Mouse (Mus musculus) heart, adult 2 months (tissue): ENCODE measurements around the gene H2-DMb1. TPM values are rescaled to one million over a fixed set of nuclear protein-coding genes. Genes with fewer than 3 reads are reported as not detected.
A peak's percentile ranks its signal among the peaks of the same experiment; 100 is the strongest.

Source experiments
- DNase-seq, 2 experiments: peaks; one replicate each; pipeline ENCODE4 v3.0.0; 2021
- H3K27ac ChIP-seq: fragments of 200-600 bp; 2 replicates; pipeline ENCODE4 v1.8.1; 2022
- H3K27me3 ChIP-seq: fragments of 200-500 bp; 2 replicates; pipeline ENCODE4 v1.6.1; 2012; ENCODE audit warnings: mild to moderate bottlenecking, low read length, inconsistent platforms, mixed read lengths; ENCODE audit not compliant: control insufficient read depth, insufficient read depth
- H3K36me3 ChIP-seq: fragments of 200-500 bp; 2 replicates; pipeline ENCODE4 v1.6.1; 2012; ENCODE audit warnings: low read length, inconsistent platforms; ENCODE audit not compliant: control insufficient read depth, insufficient read depth
- H3K4me1 ChIP-seq: fragments of 200-500 bp; 2 replicates; pipeline ENCODE4 v1.6.1; 2011; ENCODE audit warnings: low read length; ENCODE audit not compliant: control insufficient read depth, insufficient read depth
- H3K4me3 ChIP-seq: fragments of 200-600 bp; 2 replicates; pipeline ENCODE4 v1.8.1; 2022
- H3K79me2 ChIP-seq: fragments of 200-500 bp; replicated peaks from 2 replicates; pipeline ENCODE4 v1.6.1; 2012; ENCODE audit warnings: mild to moderate bottlenecking, inconsistent platforms, low read length, moderate library complexity, mixed read lengths; ENCODE audit not compliant: control insufficient read depth, insufficient read depth
- H3K9ac ChIP-seq: fragments of 200-500 bp; 2 replicates; pipeline ENCODE4 v1.6.1; 2012; ENCODE audit warnings: low read depth, mild to moderate bottlenecking, control low read depth, inconsistent platforms, low read length, mixed read lengths
- CTCF ChIP-seq: fragments of 200-600 bp; IDR thresholded peaks from 2 replicates; pipeline ENCODE4 v1.8.1; 2022; ENCODE audit warnings: antibody characterized with exemption, mild to moderate bottlenecking, moderate library complexity
- EP300 ChIP-seq: fragments of 200-500 bp; IDR thresholded peaks from 2 replicates; pipeline ENCODE4 v1.6.1; 2011; ENCODE audit warnings: low read depth, low read length, control low read depth; ENCODE audit not compliant: insufficient read depth
- POLR2A ChIP-seq: fragments of 200-500 bp; IDR thresholded peaks from 2 replicates; pipeline ENCODE4 v1.6.1; 2011; ENCODE audit warnings: mild to moderate bottlenecking, low read depth, low read length, control low read depth; ENCODE audit not compliant: insufficient read depth
- WGBS: fragments of 180-500 bp; shearing (Covaris S2); methylation state at CpG from one replicate; pipeline ENCODE4 v1.1.7; 2018; 5-methylcytosine and 5-hydroxymethylcytosine counted together
- intact Hi-C: fragments of 180-260 bp; cut with DNase I; formaldehyde crosslinking; loops from one replicate; pipeline ENCODE4 v1.15.1; 2025
- polyA plus RNA-seq: library from polyadenylated mRNA; depleted of rRNA; stranded (reverse); fragments of >200 nt; gene quantifications from 2 replicates; pipeline ENCODE4 v1.2.3, GENCODE M21; 2012
- total RNA-seq, 2 experiments: library from RNA; stranded (reverse); gene quantifications; 2 replicates each; pipeline ENCODE4 v1.2.3; 2021

Gene H2-DMb1
- total and polyA plus RNA-seq, 3 experiments = 1.6 to 19.1 (median 2.2) TPM

DNA sequence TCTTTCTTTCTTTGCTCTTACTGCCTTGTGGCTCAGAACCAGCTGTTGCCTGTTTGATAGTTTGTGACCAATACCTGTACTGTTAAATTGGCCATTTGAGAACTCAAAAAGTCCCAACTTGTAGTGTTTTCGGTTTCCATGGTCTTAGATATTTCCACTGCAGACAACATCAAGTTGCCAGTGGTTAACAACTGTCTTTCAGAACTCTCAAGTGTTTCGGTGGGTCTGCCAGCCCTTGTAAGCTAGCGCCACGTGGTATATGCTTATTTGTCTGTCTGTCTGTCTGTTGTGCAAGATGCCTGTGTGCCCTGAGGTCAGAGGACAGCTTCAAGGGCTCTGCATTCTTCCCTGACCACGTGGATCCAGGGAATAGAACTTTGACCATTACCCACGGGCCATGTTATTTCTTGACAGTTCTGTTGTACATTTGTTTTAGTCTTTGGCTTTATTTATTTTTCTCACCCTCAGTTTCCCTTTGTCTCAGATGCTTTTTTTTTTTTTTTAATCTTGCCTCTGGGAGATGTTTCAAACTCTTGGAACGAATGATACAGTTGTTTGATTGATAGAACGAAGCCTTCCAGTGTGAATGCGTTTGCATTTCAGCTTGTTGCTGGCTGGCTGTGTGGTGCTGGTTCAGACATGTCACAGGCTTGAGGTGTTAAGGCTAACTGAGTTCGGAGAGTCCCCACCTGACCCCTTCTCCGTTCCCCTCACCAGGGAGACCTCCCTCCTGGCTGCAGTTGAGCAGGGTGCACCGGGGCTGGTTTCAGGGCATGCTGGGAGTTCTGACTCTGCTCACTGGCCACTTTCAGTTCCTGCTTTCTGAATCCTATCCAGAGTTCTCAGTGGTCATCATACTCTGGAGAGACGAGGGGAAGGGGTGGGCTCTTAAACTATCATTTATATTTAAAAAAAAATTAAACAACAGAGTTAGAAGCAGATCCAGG lies 27.3 kb downstream of the H2-DMb1 start:
- H3K27me3 ChIP-seq = no peaks in the 10 kb centered on the region
- no peaks in the 10 kb centered on the region for H3K36me3 ChIP-seq
- WGBS = 63% methylated on average over 13 of the region's 13 CpGs
- intact Hi-C loops = no loop called here
- H3K4me3 ChIP-seq = no peak overlapping the region
- TF ChIP-seq EP300 (no peak), POLR2A (no peak), CTCF (no peak)
- DNase-seq = no peak
- no peaks in the 10 kb centered on the region for H3K79me2 ChIP-seq
- no peak overlapping the region for H3K9ac ChIP-seq
- no peaks in the 10 kb centered on the region for H3K4me1 ChIP-seq
- H3K27ac ChIP-seq = no peak overlapping the region

DNA sequence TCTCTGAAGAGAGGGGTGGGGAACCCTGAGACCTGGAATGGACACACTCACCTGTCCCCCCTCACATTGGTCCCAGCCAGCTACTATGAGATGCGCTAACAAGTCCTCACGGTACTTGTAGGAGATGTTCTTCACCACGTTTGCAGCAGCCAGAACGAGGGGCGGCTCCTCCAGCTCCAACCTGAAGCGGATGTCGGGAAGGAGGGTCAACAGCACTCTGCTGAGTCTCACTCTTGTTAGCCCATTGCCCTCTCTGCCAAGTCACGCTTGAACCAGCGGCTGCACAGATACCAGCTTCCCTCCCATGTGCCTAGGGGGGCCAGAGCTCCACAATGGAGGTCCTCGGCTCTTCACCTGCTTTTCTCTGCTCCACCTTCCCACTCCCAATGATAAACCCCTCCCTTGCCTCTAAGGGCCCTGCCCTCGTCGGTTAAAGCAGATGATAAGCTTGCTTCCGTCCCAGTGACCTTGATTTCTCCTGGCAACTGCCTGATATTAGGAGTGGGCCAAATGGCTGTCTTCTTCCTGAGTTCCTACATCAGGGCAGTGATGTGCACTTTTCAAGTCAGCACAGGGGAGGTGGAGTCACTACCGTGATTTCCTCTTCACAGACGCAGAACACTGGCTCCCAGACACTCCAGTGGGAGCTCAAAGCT lies 30.8 kb downstream of the H2-DMb1 start:
- whole genome bisulfite sequencing = 64% methylated on average over 15 of the region's 15 CpGs
- intact Hi-C loops = no loop called here

DNA sequence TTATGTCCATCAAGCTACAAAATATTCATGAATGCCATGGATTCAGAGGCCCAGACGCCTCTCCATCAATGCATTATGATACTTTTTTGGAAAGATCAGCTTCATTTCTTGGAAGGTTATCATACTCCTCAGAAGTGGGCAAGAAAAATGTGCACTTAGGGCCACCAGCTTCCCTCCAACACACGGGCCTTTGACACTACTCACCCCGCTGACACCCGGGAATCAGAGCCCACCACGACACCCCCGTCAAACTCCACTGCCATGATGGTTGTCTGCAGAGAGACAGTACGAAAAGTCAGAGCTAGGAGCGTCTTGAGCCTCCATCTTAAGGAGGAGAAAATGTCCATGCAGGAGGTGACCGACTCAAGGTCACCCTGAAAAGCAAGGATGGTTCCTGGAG lies 32.7 kb downstream of the H2-DMb1 start:
- intact Hi-C loops = no loop called here
- H3K4me1 ChIP-seq = peaks cover 1% of the 10 kb centered on the region; the same call in 1 of the 2 replicates
- 89% methylated on average over 9 of the region's 9 CpGs for WGBS

More for the DNA sequence above, 30.8 kb downstream of the H2-DMb1 start:
- no peaks in the 10 kb centered on the region for H3K27me3 ChIP-seq
- no peaks in the 10 kb centered on the region for H3K36me3 ChIP-seq
- H3K4me3 ChIP-seq = no peak overlapping the region
- H3K79me2 ChIP-seq = no peaks in the 10 kb centered on the region
- TF ChIP-seq POLR2A = no peak
- TF ChIP-seq CTCF = no peak
- TF ChIP-seq EP300 = no peak
- peaks cover 1% of the 10 kb centered on the region; the same call in 1 of the 2 replicates for H3K4me1 ChIP-seq
- no peak overlapping the region for H3K9ac ChIP-seq
- no peak for DNase-seq
- no peak overlapping the region for H3K27ac ChIP-seq

DNA sequence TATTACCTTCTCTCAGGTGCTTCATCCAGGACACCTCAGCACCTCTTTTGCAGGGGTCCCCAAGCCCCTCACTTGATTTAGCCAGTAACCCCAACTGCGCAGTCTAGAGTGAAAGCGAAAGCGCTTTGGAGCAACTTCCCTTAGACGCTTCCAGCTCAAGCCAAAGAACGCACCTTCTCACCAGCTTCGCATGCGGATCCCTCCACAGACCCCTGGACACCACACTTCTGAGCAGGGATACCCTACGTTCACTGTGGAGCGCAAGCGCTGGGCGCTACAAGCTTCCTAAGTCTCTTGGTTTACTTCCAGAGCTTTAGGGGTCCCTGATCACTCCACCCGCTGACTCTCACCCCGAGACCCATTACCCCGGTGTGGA lies 34.0 kb downstream of the H2-DMb1 start:
- Histone ChIP-seq H3K9ac (peak overlapping the region; percentile 54), H3K4me1 (peaks cover 1% of the 10 kb centered on the region; the same call in 1 of the 2 replicates), H3K27me3 (no peaks in the 10 kb centered on the region), H3K27ac (peak overlapping the region; percentile 91), H3K4me3 (peak overlapping the region; percentile 82), H3K36me3 (no peaks in the 10 kb centered on the region), H3K79me2 (no peaks in the 10 kb centered on the region)
- 3% methylated on average over 14 of the region's 14 CpGs for WGBS
- no peak for DNase-seq
- no peak for TF ChIP-seq EP300
- no peak; the same call in 1 of the 2 replicates for TF ChIP-seq POLR2A
- TF ChIP-seq CTCF = no peak
- intact Hi-C loops = loop anchor here (1.0 kb wide), 2 partner anchors 10 to 17 kb away; partner anchors contain the start of gene Psmb8

More for the DNA sequence above, 32.7 kb downstream of the H2-DMb1 start:
- TF ChIP-seq EP300 = no peak
- no peak for TF ChIP-seq CTCF
- no peak for TF ChIP-seq POLR2A
- no peak for DNase-seq
- no peak overlapping the region for H3K4me3 ChIP-seq
- H3K79me2 ChIP-seq = no peaks in the 10 kb centered on the region
- H3K36me3 ChIP-seq = no peaks in the 10 kb centered on the region
- H3K27ac ChIP-seq = no peak overlapping the region
- H3K9ac ChIP-seq = no peak overlapping the region
- no peaks in the 10 kb centered on the region for H3K27me3 ChIP-seq

DNA sequence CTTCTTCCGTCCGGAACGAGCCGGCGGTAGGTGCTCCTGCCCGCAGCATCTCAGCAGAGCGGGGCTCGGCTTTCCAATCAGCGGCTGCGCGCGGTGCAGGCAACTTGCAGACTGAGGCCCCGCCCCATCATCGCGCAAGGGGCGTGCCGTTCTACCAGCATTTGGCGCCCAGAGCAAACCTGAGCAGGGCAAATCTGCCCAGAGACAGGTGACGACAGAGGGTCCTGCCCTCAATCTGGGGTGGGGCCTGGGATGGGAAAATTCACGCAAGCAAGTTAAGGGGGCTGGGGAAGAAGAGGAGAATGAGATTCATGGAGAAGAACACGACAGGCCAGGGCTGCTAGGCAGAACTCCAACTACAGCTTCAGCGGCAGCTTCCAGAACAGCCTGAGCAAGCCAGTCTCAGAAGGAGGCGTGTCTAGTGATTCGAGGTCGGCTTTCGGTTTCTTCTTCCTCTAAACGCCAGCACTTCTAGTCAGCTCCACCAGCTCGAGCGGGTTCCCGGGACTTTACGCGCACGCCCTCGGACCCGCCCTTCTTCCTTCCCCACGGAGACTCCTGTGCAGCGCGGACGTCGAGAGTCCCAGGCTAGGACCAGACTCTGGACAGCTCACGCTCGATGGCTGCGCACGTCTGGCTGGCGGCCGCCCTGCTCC lies 34.5 kb downstream of the H2-DMb1 start, which contains the start of the genes Tap1 and Psmb9:
Gene Tap1, plus strand, starts transcription at position 293 of the 656 bp plus-strand sequence.
Gene Psmb9, minus strand, starts transcription at position 504 of the 656 bp plus-strand sequence.
- Histone ChIP-seq H3K4me3 (peak within 1 kb of the TSS; percentile 82), H3K27ac (peak within 1 kb of the TSS; percentile 91), H3K9ac (peak within 1 kb of the TSS; percentile 83), H3K4me1 (peaks cover 1% of the 10 kb centered on the region; the same call in 1 of the 2 replicates), H3K27me3 (no peaks in the 10 kb centered on the region), H3K36me3 (no peaks in the 10 kb centered on the region), H3K79me2 (no peaks in the 10 kb centered on the region)
- peak; percentile 98 to 99 for DNase-seq
- TF ChIP-seq POLR2A (peak; percentile 72), EP300 (peak; percentile 37; the same call in 1 of the 2 replicates), CTCF (no peak)
- intact Hi-C loops = loop anchor here (1.0 kb wide), 2 partner anchors 10 to 17 kb away; partner anchors contain the start of gene Psmb8
- under 1% methylated on average over 46 of the region's 46 CpGs for WGBS
